Mouse (Mus musculus): ENCODE data around the gene Olfr640.

- TF ChIP-seq CTCF (conservative IDR thresholded peaks at IDR 0.05; ENCODE audit: low read length) = no peak
- no peak for TF ChIP-seq NANOG (IDR thresholded peaks at IDR 0.05; ENCODE audit: borderline replicate concordance, low read length)
- no peak for TF ChIP-seq POU5F1 (IDR thresholded peaks at IDR 0.05; ENCODE audit: borderline replicate concordance, low read length)
Observed at GRCm38 (mm10) chr7:104025473-104025872, at the start of gene Olfr640.

All from E14TG2a.4 (cell line).